Mouse (Mus musculus) myocyte (in vitro differentiated cells): ENCODE data around the gene Ankrd13b. TPM values are rescaled to one million over a fixed set of nuclear protein-coding genes. Genes with fewer than 3 reads are reported as not detected.

ENCODE experiments used
- H3K27me3 ChIP-seq: one replicate; pipeline ENCODE4 v1.6.1; 2011; ENCODE audit not compliant: control insufficient read depth, insufficient read depth, insufficient read length
- H3K36me3 ChIP-seq: one replicate; pipeline ENCODE4 v1.6.1; 2011; ENCODE audit not compliant: control insufficient read depth, insufficient read depth
- H3K4me2 ChIP-seq: one replicate; pipeline ENCODE4 v1.6.1; 2011; ENCODE audit warnings: low read depth, control low read depth
- H3K4me3 ChIP-seq: one replicate; pipeline ENCODE4 v1.5.1; 2011; ENCODE audit warnings: mild to moderate bottlenecking, control low read depth, moderate library complexity
- H3K79me2 ChIP-seq: one replicate; pipeline ENCODE4 v1.6.1; 2011; ENCODE audit not compliant: control insufficient read depth, insufficient read depth
- H3ac ChIP-seq: one replicate; pipeline ENCODE4 v1.6.1; 2011; ENCODE audit not compliant: control insufficient read depth, insufficient read length
- CEBPB ChIP-seq: IDR thresholded peaks from 2 replicates; pipeline ENCODE4 v1.6.1; 2011; ENCODE audit warnings: mild to moderate bottlenecking, moderate library complexity; ENCODE audit not compliant: poor library complexity, insufficient read depth, severe bottlenecking
- E2F4 ChIP-seq: IDR thresholded peaks from one replicate; pipeline ENCODE4 v1.6.1; 2011; ENCODE audit warnings: mild to moderate bottlenecking, control low read depth, moderate library complexity; ENCODE audit not compliant: insufficient read depth
- MAX ChIP-seq: IDR thresholded peaks from one replicate; pipeline ENCODE4 v1.6.1; 2011; ENCODE audit warnings: low read depth, mild to moderate bottlenecking, control low read depth
- MYOD1 ChIP-seq, 3 experiments: IDR thresholded peaks; one replicate each; pipeline ENCODE4 v1.6.1; 2011; ENCODE audit warnings: control low read depth in 2 of 3, low read depth in 2 of 3, mild to moderate bottlenecking in 2 of 3, moderate library complexity in 1 of 3; ENCODE audit not compliant: insufficient read length in 2 of 3, control insufficient read depth in 1 of 3
- MYOG ChIP-seq, 3 experiments: IDR thresholded peaks; one replicate each; pipeline ENCODE4 v1.6.1; 2011; ENCODE audit warnings: control low read depth in 2 of 3, low read depth in 2 of 3, mild to moderate bottlenecking in 2 of 3; ENCODE audit not compliant: insufficient read length in 2 of 3, control insufficient read depth in 1 of 3, insufficient read depth in 1 of 3
- POLR2A ChIP-seq: IDR thresholded peaks from one replicate; pipeline ENCODE4 v1.6.1; 2011; ENCODE audit warnings: low read depth, mild to moderate bottlenecking, control low read depth, moderate library complexity; ENCODE audit not compliant: insufficient read length
- POLR2AphosphoS2 ChIP-seq: IDR thresholded peaks from one replicate; pipeline ENCODE4 v1.6.1; 2011; ENCODE audit warnings: low read depth, control low read depth; ENCODE audit not compliant: insufficient read length
- REST ChIP-seq: IDR thresholded peaks from one replicate; pipeline ENCODE4 v1.6.1; 2011; ENCODE audit warnings: mild to moderate bottlenecking, control low read depth, moderate library complexity; ENCODE audit not compliant: insufficient read depth, insufficient read length
- SRF ChIP-seq: IDR thresholded peaks from one replicate; pipeline ENCODE4 v1.6.1; 2011; ENCODE audit warnings: low read depth; ENCODE audit not compliant: control insufficient read depth, insufficient read length
- TCF12 ChIP-seq: IDR thresholded peaks from one replicate; pipeline ENCODE4 v1.6.1; 2011; ENCODE audit warnings: mild to moderate bottlenecking, control low read depth; ENCODE audit not compliant: poor library complexity, insufficient read depth, severe bottlenecking
- TCF3 ChIP-seq: IDR thresholded peaks from one replicate; pipeline ENCODE4 v1.6.1; 2011; ENCODE audit warnings: low read depth, control low read depth; ENCODE audit not compliant: insufficient read length
- USF1 ChIP-seq: IDR thresholded peaks from one replicate; pipeline ENCODE4 v1.6.1; 2011; ENCODE audit warnings: low read depth, mild to moderate bottlenecking, control low read depth, moderate library complexity
- polyA plus RNA-seq: library from polyadenylated mRNA; unstranded; fragments of >200 nt; fragmentation: generic; extraction: Trizol; gene quantifications from one replicate; pipeline ENCODE4 v1.2.1, GENCODE M21; 2012; ENCODE audit warnings: missing spikeins

Gene Ankrd13b
- polyA plus RNA-seq, 1 experiment, result 46.0 TPM

DNA sequence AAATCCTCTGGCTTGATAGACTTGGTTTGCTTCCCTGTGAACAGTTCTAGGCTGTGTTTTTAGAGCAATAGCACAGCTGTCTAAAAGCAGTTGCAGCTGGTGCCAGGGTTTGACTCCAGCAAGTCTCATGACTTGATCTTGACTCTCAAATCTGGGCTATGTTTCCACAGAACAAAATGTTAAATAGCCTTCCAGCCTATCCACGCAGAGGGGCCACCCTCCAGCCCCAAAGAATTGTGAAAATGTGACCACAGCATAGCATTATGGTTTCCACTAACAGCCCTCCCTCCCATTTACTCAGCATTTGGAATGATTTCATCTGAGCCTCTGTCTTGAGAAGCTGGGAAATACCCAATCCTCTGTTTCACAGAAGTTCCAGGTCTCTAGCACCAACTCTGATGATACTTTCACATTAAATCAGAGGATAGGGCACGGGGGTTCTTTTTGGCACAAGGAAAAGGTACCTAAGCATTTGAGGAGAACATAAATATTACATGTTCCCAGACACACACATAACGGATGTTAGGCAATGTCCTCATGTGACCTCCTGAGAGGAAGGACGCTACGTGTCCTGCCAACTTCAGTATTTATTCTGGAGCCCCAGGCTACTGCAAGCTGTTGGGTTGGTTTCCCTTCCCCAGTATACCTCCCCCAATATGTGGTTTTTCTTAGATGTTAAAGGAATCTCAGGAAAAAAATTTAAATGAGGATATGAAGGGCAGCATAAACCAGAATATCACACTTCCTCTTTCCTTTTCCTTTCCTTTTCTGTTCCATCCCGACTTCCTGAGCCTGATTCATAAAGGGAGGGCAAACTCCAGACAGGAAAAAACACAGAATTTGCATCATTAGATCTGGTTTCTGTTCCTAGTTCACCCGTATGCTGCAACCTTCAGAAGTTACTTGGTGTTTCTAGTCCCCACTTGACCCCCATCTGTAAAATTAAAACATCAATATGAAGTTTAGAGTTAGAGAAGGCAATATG is 47.0 kb downstream of the Ankrd13b start:
- no peaks in the 10 kb centered on the region for H3K79me2 ChIP-seq
- no peaks in the 10 kb centered on the region for H3K27me3 ChIP-seq
- TF ChIP-seq MAX (no peak), POLR2AphosphoS2 (no peak), TCF3 (no peak), E2F4 (no peak), MYOG (IDR thresholded peaks at IDR 0.05; ENCODE audit: control insufficient read depth in 1 of 3, insufficient read depth in 1 of 3, insufficient read length in 2 of 3, low read depth in 2 of 3) (peak in 2 of 3 experiments; percentile 33 to 79), REST (no peak), MYOD1 (IDR thresholded peaks at IDR 0.05; ENCODE audit: control insufficient read depth in 1 of 3, insufficient read length in 2 of 3, low read depth in 2 of 3) (peak; percentile 33 to 52 (median 50)), TCF12 (no peak), USF1 (no peak)
- no peak overlapping the region for H3ac ChIP-seq
- H3K4me3 ChIP-seq, result no peak overlapping the region
- peak overlapping the region; percentile 8 for H3K4me2 ChIP-seq
- peaks cover 12% of the 10 kb centered on the region for H3K36me3 ChIP-seq

- no peak overlapping the region for H3ac ChIP-seq
- no peak overlapping the region for H3K4me2 ChIP-seq
- peaks cover 16% of the 10 kb centered on the region for H3K36me3 ChIP-seq
- H3K4me3 ChIP-seq, result no peak overlapping the region
- no peaks in the 10 kb centered on the region for H3K79me2 ChIP-seq
- H3K27me3 ChIP-seq, result no peaks in the 10 kb centered on the region
- TF ChIP-seq USF1, result no peak
- TF ChIP-seq TCF3, result no peak
- TF ChIP-seq MYOG (IDR thresholded peaks at IDR 0.05; ENCODE audit: control insufficient read depth in 1 of 3, insufficient read depth in 1 of 3, insufficient read length in 2 of 3, low read depth in 2 of 3), result no peak
- no peak for TF ChIP-seq TCF12
- TF ChIP-seq POLR2AphosphoS2, result no peak
- no peak for TF ChIP-seq MAX
- TF ChIP-seq POLR2A, result no peak
- no peak for TF ChIP-seq E2F4
- TF ChIP-seq REST, result no peak
- no peak for TF ChIP-seq MYOD1 (IDR thresholded peaks at IDR 0.05; ENCODE audit: control insufficient read depth in 1 of 3, insufficient read length in 2 of 3, low read depth in 2 of 3)
- no peak for TF ChIP-seq CEBPB
- no peak for TF ChIP-seq SRF
Measured at GRCm38 (mm10) chr11:77441020-77441419, 48.5 kb downstream of the Ankrd13b start.

DNA sequence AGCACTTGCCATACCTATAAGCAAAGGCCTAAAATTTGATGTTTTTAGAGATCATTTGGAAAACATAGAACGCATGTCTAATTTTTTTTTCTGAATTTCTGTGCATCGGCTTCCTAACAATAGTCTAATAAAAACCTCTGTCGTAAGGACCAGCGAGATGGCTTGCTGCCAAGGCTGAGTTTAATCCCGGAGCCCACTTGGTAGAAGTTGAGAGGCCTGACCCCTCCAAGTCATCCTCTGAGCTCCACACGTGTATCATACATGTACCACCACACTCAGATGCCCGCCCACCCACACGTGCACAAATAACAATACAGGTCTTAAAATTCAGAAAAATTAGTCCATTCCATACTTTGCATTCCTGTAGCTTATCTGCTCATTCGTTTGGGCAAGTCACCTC is 49.4 kb downstream of the Ankrd13b start:
- no peak overlapping the region for H3ac ChIP-seq
- H3K4me3 ChIP-seq, result no peak overlapping the region
- no peak for TF ChIP-seq REST
- TF ChIP-seq TCF3, result no peak
- no peaks in the 10 kb centered on the region for H3K79me2 ChIP-seq
- no peak overlapping the region for H3K4me2 ChIP-seq
- H3K36me3 ChIP-seq, result peaks cover 16% of the 10 kb centered on the region
- no peaks in the 10 kb centered on the region for H3K27me3 ChIP-seq

- Histone ChIP-seq H3K4me3 (no peak overlapping the region), H3K27me3 (no peaks in the 10 kb centered on the region), H3K36me3 (peaks cover 21% of the 10 kb centered on the region), H3K79me2 (no peaks in the 10 kb centered on the region), H3K4me2 (no peak overlapping the region), H3ac (no peak overlapping the region)
- no peak for TF ChIP-seq REST
Measured at GRCm38 (mm10) chr11:77437026-77437425, 52.5 kb downstream of the Ankrd13b start.

DNA sequence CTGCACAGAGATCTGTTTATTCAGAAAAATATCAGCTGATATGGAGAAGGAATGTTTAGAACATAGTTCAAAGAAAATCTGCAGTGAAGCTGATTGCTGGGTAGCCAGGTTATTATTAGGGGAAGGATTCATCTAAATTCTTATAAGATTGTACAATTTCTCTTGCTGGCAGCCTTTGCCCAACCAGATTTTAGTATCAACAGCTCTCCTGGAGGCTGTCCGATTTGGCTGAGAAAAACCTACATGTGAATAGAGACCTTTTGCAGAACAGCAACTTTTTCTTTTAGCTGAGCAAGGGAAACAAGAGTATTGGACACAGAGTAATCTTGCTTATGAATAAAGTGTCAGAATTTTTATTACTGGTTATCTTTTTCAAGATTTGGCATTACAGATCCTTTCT is 61.0 kb downstream of the Ankrd13b start:
- no peaks in the 10 kb centered on the region for H3K27me3 ChIP-seq
- H3K4me3 ChIP-seq, result no peak overlapping the region
- no peak for TF ChIP-seq CEBPB
- TF ChIP-seq REST, result no peak
- no peak for TF ChIP-seq MYOG (IDR thresholded peaks at IDR 0.05; ENCODE audit: control insufficient read depth in 1 of 3, insufficient read depth in 1 of 3, insufficient read length in 2 of 3, low read depth in 2 of 3)
- no peak for TF ChIP-seq SRF
- no peak for TF ChIP-seq E2F4
- TF ChIP-seq TCF3, result no peak
- no peak for TF ChIP-seq MYOD1 (IDR thresholded peaks at IDR 0.05; ENCODE audit: control insufficient read depth in 1 of 3, insufficient read length in 2 of 3, low read depth in 2 of 3)
- H3K4me2 ChIP-seq, result no peak overlapping the region
- H3K79me2 ChIP-seq, result no peaks in the 10 kb centered on the region
- peaks cover 22% of the 10 kb centered on the region for H3K36me3 ChIP-seq
- H3ac ChIP-seq, result no peak overlapping the region
